ENCODE assay signal across 23 mouse cellular contexts in the genomic region with DNA sequence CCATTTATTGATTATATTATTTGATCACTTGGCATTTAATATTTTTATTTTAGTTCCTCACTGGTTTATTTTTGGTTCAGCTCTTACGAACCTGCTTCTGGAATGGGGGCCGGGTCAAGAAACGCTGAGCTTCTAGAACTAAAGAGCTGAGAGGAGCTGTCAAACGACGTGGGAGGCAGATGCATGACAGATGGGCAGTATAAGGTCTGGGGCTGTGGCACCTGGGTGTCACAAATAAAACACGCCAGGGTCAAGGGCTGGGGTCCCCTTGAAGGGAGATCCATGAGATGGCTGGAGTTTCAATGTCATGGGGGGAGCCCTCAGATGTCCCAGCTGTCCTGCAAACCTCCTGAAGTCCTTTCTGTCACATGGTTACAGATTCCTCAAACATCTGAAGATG. TPM values are rescaled to one million over a fixed set of nuclear protein-coding genes. Genes with fewer than 3 reads are reported as not detected.
DNase-seq lines count a peak whose midpoint lies in the region; ATAC-seq lines count a peak whose summit lies in the region.
"Had no signal": no experiment of that assay in that cellular context is flagged by ENCODE, and none has a peak within 500 bp of the region (broad histone marks: within the 10 kb centered on the region; RNA-seq: fewer than 3 reads in every experiment).

No protein-coding gene starts in this region.

- H3K4me1 ChIP-seq in heart, embryonic 13.5 days = peaks cover 51% of the 10 kb centered on the region
- H3K4me1 ChIP-seq in lung, embryonic 16.5 days (replicated peaks; ENCODE audit: control insufficient read depth, insufficient read depth, low read length) = peaks cover 15% of the 10 kb centered on the region
- peaks cover 20% of the 10 kb centered on the region for H3K4me1 ChIP-seq in brown adipose tissue, adult 24 weeks (ENCODE audit: control insufficient read depth, insufficient read depth, insufficient read length, low read length)
- H3K4me1 ChIP-seq: intestine, embryonic 15.5 days; midbrain, embryonic 12.5 days had no signal

- intact Hi-C loops in heart, postnatal 10 days (cut with DNase I) = no loop called here

- peak; percentile 87 for DNase-seq in heart, adult 11 months
- no peak for DNase-seq in heart, adult 18-20 months
- no peak for DNase-seq in heart, postnatal 10 days
- no peak for DNase-seq in lung, postnatal 36 days
- no peak for DNase-seq in natural killer cell, adult 2 months (ENCODE audit: low spot score in 2 of 2)
- DNase-seq: cerebellum, adult 11-12 months; cerebellum, postnatal 10 days; kidney, adult 2 months; kidney, postnatal 36 days; layer of hippocampus, postnatal 36 days; left cerebral cortex, postnatal 4 days; liver; thymus, postnatal 4 days had no signal

- no peaks in the 10 kb centered on the region for H3K9me3 ChIP-seq in heart, embryonic 13.5 days
- H3K9me3 ChIP-seq in lung, embryonic 16.5 days (ENCODE audit: control insufficient read depth, low read length) = no peaks in the 10 kb centered on the region
- H3K9me3 ChIP-seq: hindbrain, embryonic 12.5 days; intestine, embryonic 15.5 days; midbrain, embryonic 12.5 days had no signal

- 43% methylated on average over 6 of the region's 6 CpGs for WGBS in heart, embryonic 13.5 days
- 46% methylated on average over 6 of the region's 6 CpGs for WGBS in lung, embryonic 16.5 days

- H3K9ac ChIP-seq in heart, embryonic 13.5 days = peak overlapping the region; percentile 54; the same call in 1 of the 2 replicates
- H3K9ac ChIP-seq in lung, embryonic 16.5 days (ENCODE audit: low read length) = no peak overlapping the region
- H3K9ac ChIP-seq: hindbrain, embryonic 12.5 days; intestine, embryonic 15.5 days; liver, embryonic 14.5 days; midbrain, embryonic 12.5 days had no signal

- ATAC-seq in heart, embryonic 13.5 days (ENCODE audit: extremely low read depth, insufficient number of reproducible peaks, low FRiP score, low TSS enrichment) = no peak
- peak; percentile 39; the same call in 1 of the 2 replicates for ATAC-seq in lung, embryonic 16.5 days (ENCODE audit: low read depth)
- ATAC-seq: forebrain, embryonic 16.5 days; hindbrain, postnatal 0 days; intestine, embryonic 15.5 days had no signal

- no peaks in the 10 kb centered on the region for H3K27me3 ChIP-seq in heart, embryonic 13.5 days (replicated peaks)
- H3K27me3 ChIP-seq in lung, embryonic 16.5 days (ENCODE audit: control insufficient read depth, insufficient read depth, low read depth, low read length) = no peaks in the 10 kb centered on the region
- H3K27me3 ChIP-seq: hindbrain, embryonic 12.5 days; midbrain, embryonic 12.5 days had no signal

- 0 out of 2 replicates have a peak overlapping the region, but pooled peaks have one; percentile 5 for H3K4me2 ChIP-seq in heart, embryonic 13.5 days
- no peak overlapping the region for H3K4me2 ChIP-seq in lung, embryonic 16.5 days (ENCODE audit: low read depth, low read length)
- H3K4me2 ChIP-seq: hindbrain, embryonic 12.5 days; intestine, embryonic 15.5 days; midbrain, embryonic 12.5 days had no signal

- no peak overlapping the region for H3K4me3 ChIP-seq in heart, embryonic 13.5 days
- no peak overlapping the region for H3K4me3 ChIP-seq in lung, embryonic 16.5 days (ENCODE audit: low read length)
- no peak overlapping the region for H3K4me3 ChIP-seq in brown adipose tissue, adult 24 weeks (ENCODE audit: insufficient read depth, low read depth, low read length)
- H3K4me3 ChIP-seq: erythroblast, embryonic 14.5 days; hindbrain, embryonic 12.5 days; intestine, embryonic 15.5 days; midbrain, embryonic 12.5 days had no signal

- peak overlapping the region; percentile 90 for H3K27ac ChIP-seq in heart, embryonic 13.5 days (replicated peaks)
- peak overlapping the region; percentile 81 for H3K27ac ChIP-seq in lung, embryonic 16.5 days (ENCODE audit: low read length)
- H3K27ac ChIP-seq in brown adipose tissue, adult 24 weeks (replicated peaks; ENCODE audit: low read depth, low read length) = peak overlapping the region; percentile 90
- H3K27ac ChIP-seq: hindbrain, embryonic 12.5 days; hindbrain, postnatal 0 days; intestine, embryonic 15.5 days; liver, embryonic 14.5 days; midbrain, embryonic 12.5 days had no signal

- no peaks in the 10 kb centered on the region for H3K36me3 ChIP-seq in heart, embryonic 13.5 days
- no peaks in the 10 kb centered on the region for H3K36me3 ChIP-seq in lung, embryonic 16.5 days (ENCODE audit: control insufficient read depth, insufficient read depth, low read length)
- H3K36me3 ChIP-seq: hindbrain, embryonic 12.5 days; intestine, embryonic 15.5 days; midbrain, embryonic 12.5 days had no signal

RNA-seq across cellular contexts. Expression of a gene that starts 36.7 kb away (rescaled TPM):
- 10 to 100 TPM; 12.2 to 12.7 TPM for total RNA-seq in heart, adult 18-20 months (2021)
- 10.7 and 12.1 TPM in 2 replicates for polyA plus RNA-seq in heart, embryonic 13.5 days (2015; fragmentation: Nextera tagmentation; extraction: Ambion mirVana)
- 10 to 100 TPM; 19.4 to 27.4 TPM for total RNA-seq in heart, postnatal 10 days (2021)
- 34.1 and 36.6 TPM in 2 replicates for polyA plus RNA-seq in lung, embryonic 16.5 days (2015; fragmentation: Nextera tagmentation; extraction: Ambion mirVana)
- polyA plus RNA-seq in brown adipose tissue, adult 24 weeks (2012; ENCODE audit: insufficient read depth, insufficient read length, missing spikeins) = 4.0 and 4.4 TPM in 2 replicates
- polyA plus RNA-seq: erythroblast, embryonic 14.5 days had no signal
